Mouse (Mus musculus): ENCODE data around the gene Ift122.

DNA sequence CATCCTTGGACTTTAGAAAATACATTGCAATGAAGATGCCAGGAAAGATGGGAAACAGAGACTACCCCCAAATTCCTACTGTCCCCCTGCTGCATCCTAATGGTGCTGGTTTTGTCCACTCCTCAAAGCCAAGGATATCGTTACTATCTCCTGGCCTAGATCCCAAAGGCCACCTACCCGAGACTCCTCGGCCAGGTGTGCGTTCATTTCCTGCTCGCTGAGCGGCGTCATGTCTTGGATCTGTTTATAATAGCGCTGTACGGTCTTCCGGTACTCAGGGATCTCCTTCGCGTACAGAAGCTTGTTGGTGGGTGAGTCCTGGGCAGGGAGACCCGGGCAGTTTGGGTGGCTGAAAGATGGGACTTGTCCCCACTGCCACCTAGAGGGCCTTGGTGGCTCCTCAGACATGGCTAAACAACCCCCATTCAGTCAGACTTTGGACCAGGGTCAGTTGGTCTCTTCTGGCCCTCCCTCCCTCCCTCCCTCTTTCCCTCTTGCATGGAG lies 103.2 kb downstream of the Ift122 start:
- no peak for TF ChIP-seq ZC3H11A (IDR thresholded peaks at IDR 0.05; ENCODE audit: low read depth, low read length)
- peak in 1 of 2 experiments; percentile 45; a peak in 2 of 4 replicates for TF ChIP-seq CTCF (conservative IDR thresholded peaks at IDR 0.05 in 1 of 2, IDR thresholded peaks at IDR 0.05 in 1 of 2; ENCODE audit: low read depth in 2 of 2, low read length in 2 of 2)
- no peak for TF ChIP-seq ZNF384 (IDR thresholded peaks at IDR 0.05; ENCODE audit: low read depth, low read length)
- no peak for TF ChIP-seq KAT2A (IDR thresholded peaks at IDR 0.05; ENCODE audit: insufficient replicate concordance, low read length)
